Mouse (Mus musculus): Measurements from ENCODE around the gene Stk26.

The Stk26 gene

DNA sequence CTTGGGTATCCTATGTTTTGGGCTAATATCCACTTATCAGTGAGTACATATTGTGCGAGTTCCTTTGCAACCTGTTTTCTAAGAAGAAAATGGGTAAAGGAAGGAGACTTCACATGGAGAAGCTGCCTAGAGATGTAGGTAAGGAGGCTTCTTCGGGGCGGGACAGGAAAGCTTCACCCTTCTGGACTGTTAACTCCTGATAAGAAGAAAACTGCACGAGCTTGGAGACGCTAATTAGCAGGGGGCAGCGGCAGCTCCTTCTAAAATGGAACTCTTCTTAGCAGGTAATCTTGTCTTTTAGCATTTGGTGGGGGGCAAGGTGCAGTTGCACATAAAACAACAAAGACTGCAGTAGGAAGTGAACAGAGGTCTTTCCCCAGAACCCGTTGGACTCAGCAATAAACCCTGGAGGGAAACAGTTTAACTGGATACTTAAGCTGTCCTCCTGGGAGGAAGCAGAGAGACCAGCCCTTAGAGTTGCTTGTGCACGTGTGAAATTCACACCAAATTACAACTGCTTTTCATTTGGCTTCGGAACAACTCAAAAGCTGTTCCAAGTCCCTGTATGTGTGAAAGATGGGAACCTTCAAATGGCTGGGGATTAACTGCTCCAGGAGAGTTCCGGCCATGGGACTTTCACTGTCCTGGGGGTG, 86.2 kb downstream of the Stk26 start:
- DNase-seq: no peak

GRCm38 (mm10) chrX:50930309-50930708, 89.5 kb downstream of the Stk26 start:
- DNase-seq: no peak

DNA sequence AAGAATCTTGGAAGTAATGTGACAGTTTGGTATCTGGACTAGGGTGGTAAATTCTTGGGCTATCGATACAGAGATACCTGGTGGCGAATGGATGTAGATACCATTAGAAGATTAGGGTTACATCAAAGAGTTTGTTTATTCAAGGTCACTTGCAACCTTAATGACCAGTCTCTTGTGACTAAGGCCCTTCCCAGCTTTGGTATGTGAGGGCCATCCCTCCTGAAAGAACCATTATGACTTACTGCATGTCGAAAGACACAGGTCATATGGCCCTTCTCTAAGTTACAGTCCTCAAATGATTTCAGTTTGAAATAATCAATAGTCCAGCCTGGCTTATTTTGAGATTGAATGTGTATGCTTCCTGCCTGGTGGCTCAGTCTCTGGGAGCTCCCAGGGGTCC, 96.3 kb downstream of the Stk26 start:
- no peak for DNase-seq

DNA sequence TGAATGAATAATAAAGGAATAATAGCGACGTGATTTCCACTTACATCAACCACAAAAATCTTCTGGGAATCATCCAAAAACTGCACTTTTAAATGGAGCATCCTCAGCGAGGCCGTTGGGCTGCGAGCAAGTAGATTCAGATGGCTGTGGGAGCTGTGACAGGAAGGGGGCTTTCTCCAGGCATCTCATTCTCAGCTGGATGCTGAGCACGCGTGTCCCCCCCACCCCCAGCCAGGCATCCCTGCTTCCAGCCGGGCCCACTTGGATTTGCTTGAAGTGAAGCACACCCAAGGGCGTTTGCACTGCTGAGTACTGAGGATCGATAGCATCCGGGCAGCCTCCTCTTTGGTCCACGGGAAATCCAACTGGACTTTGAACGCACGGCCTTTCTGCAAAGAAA, 101.8 kb downstream of the Stk26 start, which contains the start of gene Frmd7:
Gene Frmd7, minus strand, starts transcription at position 101 of the 400 bp plus-strand sequence.
- no peak for DNase-seq

All from right cerebral cortex, postnatal 14 days (tissue).